Mouse (Mus musculus): Measurements from ENCODE around the gene Hnrnpm.

GRCm38 (mm10) chr17:33676086-33676485 is 10.6 kb downstream of the Hnrnpm start:
- no peak for TF ChIP-seq CTCF (IDR thresholded peaks at IDR 0.05; ENCODE audit: control insufficient read depth, insufficient read depth, insufficient read length)
- no peak for TF ChIP-seq USF1 (IDR thresholded peaks at IDR 0.05; ENCODE audit: low read depth)

Measured in C2C12 (cell line).